Mouse (Mus musculus): ENCODE measurements around the gene Gmds. TPM values are rescaled to one million over a fixed set of nuclear protein-coding genes. Genes with fewer than 3 reads are reported as not detected.
A peak's percentile ranks its signal among the peaks of the same experiment; 100 is the strongest.

Gmds gene
- polyA plus RNA-seq, 1 experiment from 2014 or later, result 30.9 TPM

- Histone ChIP-seq H3K27me3 (ENCODE audit: control insufficient read depth, insufficient read depth, low read length) (no peaks in the 10 kb centered on the region), H3K9me3 (ENCODE audit: control insufficient read depth, low read length) (no peaks in the 10 kb centered on the region), H3K4me3 (ENCODE audit: low read depth, low read length) (peak overlapping the region; percentile 57), H3K9ac (ENCODE audit: low read length) (peak overlapping the region; percentile 62), H3K36me3 (ENCODE audit: control insufficient read depth, insufficient read depth, low read length) (no peaks in the 10 kb centered on the region), H3K27ac (ENCODE audit: low read depth, low read length) (no peak overlapping the region), H3K4me2 (ENCODE audit: low read depth, low read length, severe bottlenecking) (peak overlapping the region; percentile 72), H3K4me1 (replicated peaks; ENCODE audit: control insufficient read depth, insufficient read depth, low read length) (no peaks in the 10 kb centered on the region; the same call in 1 of the 2 replicates)
- DNase-seq (ENCODE audit: low spot score) (no peak), ATAC-seq (replicated peaks; ENCODE audit: low FRiP score) (peak; percentile 10; the same call in 1 of the 2 replicates)
- 4% methylated on average over 32 of the region's 32 CpGs for WGBS
Measured at GRCm38 (mm10) chr13:32337735-32338512, 616 bp downstream of the Gmds start.

- Histone ChIP-seq H3K4me1 (replicated peaks; ENCODE audit: control insufficient read depth, insufficient read depth, low read length) (no peaks in the 10 kb centered on the region), H3K36me3 (ENCODE audit: control insufficient read depth, insufficient read depth, low read length) (no peaks in the 10 kb centered on the region), H3K27me3 (ENCODE audit: control insufficient read depth, insufficient read depth, low read length) (no peaks in the 10 kb centered on the region), H3K9me3 (ENCODE audit: control insufficient read depth, low read length) (no peaks in the 10 kb centered on the region), H3K4me3 (ENCODE audit: low read depth, low read length) (no peak overlapping the region), H3K4me2 (ENCODE audit: low read depth, low read length, severe bottlenecking) (no peak overlapping the region), H3K9ac (ENCODE audit: low read length) (no peak overlapping the region), H3K27ac (ENCODE audit: low read depth, low read length) (no peak overlapping the region)
- DNase-seq (ENCODE audit: low spot score) (no peak), ATAC-seq (replicated peaks; ENCODE audit: low FRiP score) (no peak)
- WGBS, result 79% methylated on average over 4 of the region's 4 CpGs
Measured at GRCm38 (mm10) chr13:32318309-32318708, 20.2 kb downstream of the Gmds start.

- Histone ChIP-seq H3K27ac (ENCODE audit: low read depth, low read length) (no peak overlapping the region), H3K9me3 (ENCODE audit: control insufficient read depth, low read length) (no peaks in the 10 kb centered on the region), H3K27me3 (ENCODE audit: control insufficient read depth, insufficient read depth, low read length) (no peaks in the 10 kb centered on the region), H3K4me1 (replicated peaks; ENCODE audit: control insufficient read depth, insufficient read depth, low read length) (no peaks in the 10 kb centered on the region), H3K4me2 (ENCODE audit: low read depth, low read length, severe bottlenecking) (no peak overlapping the region), H3K36me3 (ENCODE audit: control insufficient read depth, insufficient read depth, low read length) (no peaks in the 10 kb centered on the region), H3K9ac (ENCODE audit: low read length) (no peak overlapping the region), H3K4me3 (ENCODE audit: low read depth, low read length) (no peak overlapping the region)
- DNase-seq (ENCODE audit: low spot score), result no peak
- ATAC-seq (replicated peaks; ENCODE audit: low FRiP score), result no peak
- WGBS, result 82% methylated on average over 3 of the region's 3 CpGs
Measured at GRCm38 (mm10) chr13:32317354-32317753, 21.2 kb downstream of the Gmds start.

GRCm38 (mm10) chr13:32312663-32313062, 25.9 kb downstream of the Gmds start:
- no peak overlapping the region for H3K27ac ChIP-seq (ENCODE audit: low read depth, low read length)
- H3K4me2 ChIP-seq (ENCODE audit: low read depth, low read length, severe bottlenecking), result no peak overlapping the region
- ATAC-seq (replicated peaks; ENCODE audit: low FRiP score) (no peak), DNase-seq (ENCODE audit: low spot score) (peak; percentile 52)
- H3K36me3 ChIP-seq (ENCODE audit: control insufficient read depth, insufficient read depth, low read length), result no peaks in the 10 kb centered on the region
- 72% methylated on average over 3 of the region's 3 CpGs for WGBS
- H3K27me3 ChIP-seq (ENCODE audit: control insufficient read depth, insufficient read depth, low read length), result no peaks in the 10 kb centered on the region
- no peaks in the 10 kb centered on the region for H3K4me1 ChIP-seq (replicated peaks; ENCODE audit: control insufficient read depth, insufficient read depth, low read length)
- H3K4me3 ChIP-seq (ENCODE audit: low read depth, low read length), result no peak overlapping the region
- no peak overlapping the region for H3K9ac ChIP-seq (ENCODE audit: low read length)
- H3K9me3 ChIP-seq (ENCODE audit: control insufficient read depth, low read length), result no peaks in the 10 kb centered on the region

- 92% methylated on average over 2 of the region's 2 CpGs for WGBS
- no peaks in the 10 kb centered on the region for H3K4me1 ChIP-seq (replicated peaks; ENCODE audit: control insufficient read depth, insufficient read depth, low read length)
- no peak for ATAC-seq (replicated peaks; ENCODE audit: low FRiP score)
Measured at GRCm38 (mm10) chr13:32311476-32311875, 27.1 kb downstream of the Gmds start.

GRCm38 (mm10) chr13:32298456-32298855, 40.1 kb downstream of the Gmds start:
- WGBS, result 13% methylated on average over 1 of the region's 1 CpGs
- no peaks in the 10 kb centered on the region for H3K36me3 ChIP-seq (ENCODE audit: control insufficient read depth, insufficient read depth, low read length)
- H3K9ac ChIP-seq (ENCODE audit: low read length), result no peak overlapping the region
- H3K27me3 ChIP-seq (ENCODE audit: control insufficient read depth, insufficient read depth, low read length), result no peaks in the 10 kb centered on the region
- no peak overlapping the region for H3K4me3 ChIP-seq (ENCODE audit: low read depth, low read length)
- no peak overlapping the region for H3K27ac ChIP-seq (ENCODE audit: low read depth, low read length)
- ATAC-seq (replicated peaks; ENCODE audit: low FRiP score) (no peak; the same call in 1 of the 2 replicates), DNase-seq (ENCODE audit: low spot score) (no peak)
- no peak overlapping the region for H3K4me2 ChIP-seq (ENCODE audit: low read depth, low read length, severe bottlenecking)
- no peaks in the 10 kb centered on the region for H3K9me3 ChIP-seq (ENCODE audit: control insufficient read depth, low read length)
- H3K4me1 ChIP-seq (replicated peaks; ENCODE audit: control insufficient read depth, insufficient read depth, low read length), result no peaks in the 10 kb centered on the region

More at GRCm38 (mm10) chr13:32311476-32311875, 27.1 kb downstream of the Gmds start:
- no peak for DNase-seq (ENCODE audit: low spot score)
- Histone ChIP-seq H3K9ac (ENCODE audit: low read length) (no peak overlapping the region), H3K27me3 (ENCODE audit: control insufficient read depth, insufficient read depth, low read length) (no peaks in the 10 kb centered on the region), H3K36me3 (ENCODE audit: control insufficient read depth, insufficient read depth, low read length) (no peaks in the 10 kb centered on the region), H3K4me2 (ENCODE audit: low read depth, low read length, severe bottlenecking) (no peak overlapping the region), H3K4me3 (ENCODE audit: low read depth, low read length) (no peak overlapping the region), H3K9me3 (ENCODE audit: control insufficient read depth, low read length) (no peaks in the 10 kb centered on the region), H3K27ac (ENCODE audit: low read depth, low read length) (no peak overlapping the region)

- no peaks in the 10 kb centered on the region for H3K36me3 ChIP-seq (ENCODE audit: control insufficient read depth, insufficient read depth, low read length)
- DNase-seq (ENCODE audit: low spot score) (peak; percentile 54), ATAC-seq (replicated peaks; ENCODE audit: low FRiP score) (peak; percentile 76)
- H3K27me3 ChIP-seq (ENCODE audit: control insufficient read depth, insufficient read depth, low read length), result no peaks in the 10 kb centered on the region
- no peak overlapping the region for H3K4me3 ChIP-seq (ENCODE audit: low read depth, low read length)
- no peaks in the 10 kb centered on the region for H3K9me3 ChIP-seq (ENCODE audit: control insufficient read depth, low read length)
- H3K4me2 ChIP-seq (ENCODE audit: low read depth, low read length, severe bottlenecking), result no peak overlapping the region
- WGBS, result 60% methylated on average over 5 of the region's 5 CpGs
- no peak overlapping the region for H3K27ac ChIP-seq (ENCODE audit: low read depth, low read length)
- H3K9ac ChIP-seq (ENCODE audit: low read length), result no peak overlapping the region
- H3K4me1 ChIP-seq (replicated peaks; ENCODE audit: control insufficient read depth, insufficient read depth, low read length), result no peaks in the 10 kb centered on the region
Measured at GRCm38 (mm10) chr13:32297398-32297797, 41.1 kb downstream of the Gmds start.

GRCm38 (mm10) chr13:32294416-32295195, 43.9 kb downstream of the Gmds start:
- H3K9me3 ChIP-seq (ENCODE audit: control insufficient read depth, low read length), result no peaks in the 10 kb centered on the region
- H3K27ac ChIP-seq (ENCODE audit: low read depth, low read length), result no peak overlapping the region
- no peak for DNase-seq (ENCODE audit: low spot score)
- H3K4me3 ChIP-seq (ENCODE audit: low read depth, low read length), result no peak overlapping the region
- H3K4me2 ChIP-seq (ENCODE audit: low read depth, low read length, severe bottlenecking), result no peak overlapping the region
- H3K9ac ChIP-seq (ENCODE audit: low read length), result no peak overlapping the region
- no peak for ATAC-seq (replicated peaks; ENCODE audit: low FRiP score)
- WGBS, result 64% methylated on average over 3 of the region's 3 CpGs
- no peaks in the 10 kb centered on the region for H3K36me3 ChIP-seq (ENCODE audit: control insufficient read depth, insufficient read depth, low read length)
- no peaks in the 10 kb centered on the region for H3K27me3 ChIP-seq (ENCODE audit: control insufficient read depth, insufficient read depth, low read length)
- H3K4me1 ChIP-seq (replicated peaks; ENCODE audit: control insufficient read depth, insufficient read depth, low read length), result no peaks in the 10 kb centered on the region
